Mouse (Mus musculus): ENCODE measurements around the gene Iqce.

Gene Iqce

DNA sequence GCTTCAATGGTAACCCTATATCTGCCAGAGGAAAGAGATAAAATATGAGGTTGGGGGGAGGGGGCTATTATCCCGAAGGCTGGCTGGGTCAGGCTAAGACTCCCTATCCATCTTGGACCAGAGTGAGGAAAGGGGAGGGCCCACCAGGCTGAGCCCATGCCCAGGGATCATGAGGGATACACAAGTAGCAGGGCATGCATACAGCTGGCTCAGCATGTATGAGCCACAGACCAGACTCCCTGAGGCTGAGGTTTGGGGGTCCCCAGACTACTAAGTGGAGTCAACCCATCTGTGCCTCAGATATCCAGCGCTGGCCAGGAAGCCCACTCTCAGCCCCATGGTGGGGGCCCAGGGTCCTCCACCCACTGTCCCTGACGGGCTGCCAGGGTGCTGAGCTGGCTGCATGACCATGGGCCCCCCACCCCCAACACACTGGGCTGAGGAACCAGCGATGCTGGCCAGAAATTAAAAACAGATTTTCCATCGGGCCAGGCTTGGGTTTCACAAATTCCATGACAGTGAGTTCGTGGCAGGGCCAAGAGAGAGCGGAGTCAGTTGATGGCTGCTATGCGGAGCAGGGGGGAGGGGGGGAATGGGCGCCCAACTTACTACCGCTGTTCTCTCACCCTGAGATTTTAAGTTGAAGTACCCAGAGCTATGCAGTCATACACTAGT, 60.8 kb downstream of the Iqce start:
- DNase-seq (ENCODE audit: low spot score in 2 of 2): no peak

DNA sequence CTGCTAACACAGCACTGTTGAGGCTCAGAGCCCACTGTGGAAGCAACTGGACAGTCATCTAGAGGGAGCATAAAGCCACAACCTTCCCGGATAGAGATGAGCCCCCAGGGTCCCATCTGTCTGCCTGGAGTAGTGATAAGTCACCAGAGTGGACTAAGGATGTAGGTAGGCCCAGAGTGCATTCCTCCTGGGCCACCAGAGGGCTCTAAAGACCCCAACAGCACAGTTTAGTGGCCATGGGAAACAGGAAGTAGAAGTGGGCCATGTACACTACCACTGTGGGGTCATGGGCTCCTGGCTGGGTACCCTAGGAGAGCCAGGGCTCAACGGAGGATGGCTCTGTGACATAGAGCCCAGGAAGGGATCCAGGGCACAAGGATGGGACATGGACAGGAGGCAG, 61.4 kb downstream of the Iqce start:
- DNase-seq (ENCODE audit: low spot score in 2 of 2): no peak

DNA sequence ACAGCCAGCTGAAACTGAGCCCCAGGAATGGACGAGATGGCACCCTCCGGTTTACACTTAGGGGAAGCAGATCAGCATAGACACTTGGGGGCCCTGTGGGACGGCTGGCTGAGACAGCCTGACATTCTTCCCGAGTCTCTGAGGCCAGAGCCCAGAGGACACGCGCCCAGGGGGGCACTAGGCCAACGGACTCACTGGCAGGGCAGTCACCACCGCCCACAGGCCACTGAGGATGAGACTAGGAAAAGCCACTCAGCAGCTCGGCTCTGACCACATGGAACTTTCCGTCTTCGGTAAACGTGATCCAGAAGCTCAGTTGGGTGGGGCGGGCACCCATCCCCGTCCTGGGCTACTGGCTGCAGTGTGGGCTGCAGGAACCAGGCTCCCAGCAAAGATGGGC, 62.3 kb downstream of the Iqce start:
- DNase-seq (ENCODE audit: low spot score in 2 of 2): no peak

DNA sequence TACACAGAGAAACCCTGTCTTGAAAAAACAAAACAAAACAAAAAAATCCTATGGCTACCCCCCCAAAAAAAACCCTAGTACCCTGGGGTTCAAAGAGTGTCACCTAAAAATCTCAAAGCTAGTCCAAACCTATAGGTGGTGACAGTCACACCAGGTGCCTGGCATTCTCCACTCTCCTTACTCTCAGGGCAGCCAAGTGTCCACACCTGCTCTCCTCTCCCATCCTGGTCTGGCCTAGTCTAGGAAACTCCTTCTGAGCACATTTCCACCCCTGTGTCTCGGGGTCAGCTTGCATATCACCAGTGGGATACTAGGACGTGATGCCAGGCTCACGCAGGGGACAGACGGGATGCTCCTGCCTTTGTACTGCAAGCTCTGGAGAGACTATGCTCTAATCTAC, 62.9 kb downstream of the Iqce start:
- DNase-seq (ENCODE audit: low spot score in 2 of 2): no peak

DNA sequence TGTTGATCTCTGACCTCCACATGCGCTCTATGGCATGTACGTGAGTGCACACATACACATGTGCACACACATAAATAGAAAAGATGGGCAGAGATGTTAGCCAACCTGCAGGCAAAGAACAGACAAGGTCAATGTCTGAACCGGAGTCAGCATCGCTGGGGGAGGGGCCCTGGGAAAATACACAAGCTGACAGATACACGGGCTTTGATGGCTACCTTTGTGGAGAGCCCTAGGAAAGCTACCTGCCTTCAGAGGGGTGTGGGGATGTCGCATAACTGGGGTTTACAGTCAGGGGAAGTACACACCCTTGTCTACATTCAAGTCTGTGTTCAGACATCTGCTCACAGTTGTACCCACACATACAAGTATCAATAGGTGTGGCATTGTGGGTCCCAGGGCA, 63.7 kb downstream of the Iqce start:
- no peak for DNase-seq (ENCODE audit: low spot score in 2 of 2)

DNA sequence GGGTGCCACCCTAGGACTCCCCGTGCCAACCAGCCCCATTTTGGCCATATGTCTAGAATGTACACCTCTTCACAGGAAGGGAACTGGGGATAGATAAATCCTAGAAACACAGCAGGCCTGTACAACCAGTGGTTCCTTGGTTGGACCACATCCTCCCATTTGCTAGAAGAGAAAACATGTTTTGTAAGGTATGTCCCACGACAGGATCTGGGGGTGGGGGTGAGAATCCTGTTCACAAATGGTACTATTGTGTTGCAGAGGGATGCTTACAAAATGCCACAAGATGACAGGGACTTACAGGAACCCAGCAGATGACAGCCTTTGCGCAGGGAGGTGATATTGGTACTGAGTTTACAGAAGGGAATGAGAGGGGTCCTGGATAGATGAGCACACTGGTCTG, 64.2 kb downstream of the Iqce start:
- DNase-seq (ENCODE audit: low spot score in 2 of 2): no peak

DNA sequence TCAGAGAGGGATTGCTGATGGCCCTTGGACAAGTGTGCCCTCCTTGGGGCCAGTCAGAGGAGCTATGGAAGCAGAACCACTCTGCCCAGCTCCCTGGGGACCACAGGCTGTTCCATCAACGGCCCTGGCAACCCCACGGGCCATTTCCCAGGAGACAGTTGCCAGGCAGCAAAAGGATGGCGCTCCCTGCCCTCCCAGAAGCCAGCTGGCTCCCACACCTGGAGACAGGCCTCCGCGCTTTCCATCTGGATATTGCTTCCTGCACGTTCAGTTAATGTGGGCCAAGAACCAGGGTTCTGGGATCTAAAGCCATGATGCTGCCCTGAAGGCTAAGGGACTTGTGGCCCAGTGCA, 65.1 kb downstream of the Iqce start:
- no peak for DNase-seq (ENCODE audit: low spot score in 2 of 2)

DNA sequence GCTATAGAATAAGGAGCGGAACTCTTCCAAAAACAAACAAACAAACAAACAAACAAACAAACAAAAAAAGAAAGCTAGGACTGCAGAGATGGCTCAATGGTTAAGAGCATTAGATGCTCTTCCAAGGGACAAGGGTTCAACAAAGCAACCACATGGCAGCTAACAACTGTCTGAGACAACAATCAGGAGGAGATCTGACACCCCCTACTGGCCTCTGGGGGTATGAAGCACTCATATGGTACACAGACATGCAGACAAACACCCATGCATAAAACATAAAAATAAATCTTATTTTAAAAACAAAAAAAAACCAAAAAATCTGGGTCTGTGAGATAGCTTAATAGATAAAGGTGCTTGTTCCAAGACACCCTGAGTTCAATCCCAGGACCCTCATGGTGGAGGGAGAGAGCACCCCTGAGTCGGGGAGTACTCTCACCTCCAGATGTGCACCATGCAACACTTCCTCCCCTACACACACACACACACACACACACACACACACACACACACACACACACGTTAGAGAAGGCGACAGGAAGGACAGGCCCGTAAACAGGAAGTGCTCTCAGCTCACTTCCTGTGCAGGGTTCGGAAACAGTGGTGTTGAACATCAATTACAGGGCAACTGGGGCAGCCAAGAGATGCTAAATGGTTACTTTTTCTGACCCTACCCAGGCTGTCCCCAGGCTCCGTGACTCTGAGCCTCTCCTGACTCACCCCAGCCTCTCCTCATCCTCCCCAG, 65.7 kb downstream of the Iqce start:
- DNase-seq (ENCODE audit: low spot score in 2 of 2): no peak

DNA sequence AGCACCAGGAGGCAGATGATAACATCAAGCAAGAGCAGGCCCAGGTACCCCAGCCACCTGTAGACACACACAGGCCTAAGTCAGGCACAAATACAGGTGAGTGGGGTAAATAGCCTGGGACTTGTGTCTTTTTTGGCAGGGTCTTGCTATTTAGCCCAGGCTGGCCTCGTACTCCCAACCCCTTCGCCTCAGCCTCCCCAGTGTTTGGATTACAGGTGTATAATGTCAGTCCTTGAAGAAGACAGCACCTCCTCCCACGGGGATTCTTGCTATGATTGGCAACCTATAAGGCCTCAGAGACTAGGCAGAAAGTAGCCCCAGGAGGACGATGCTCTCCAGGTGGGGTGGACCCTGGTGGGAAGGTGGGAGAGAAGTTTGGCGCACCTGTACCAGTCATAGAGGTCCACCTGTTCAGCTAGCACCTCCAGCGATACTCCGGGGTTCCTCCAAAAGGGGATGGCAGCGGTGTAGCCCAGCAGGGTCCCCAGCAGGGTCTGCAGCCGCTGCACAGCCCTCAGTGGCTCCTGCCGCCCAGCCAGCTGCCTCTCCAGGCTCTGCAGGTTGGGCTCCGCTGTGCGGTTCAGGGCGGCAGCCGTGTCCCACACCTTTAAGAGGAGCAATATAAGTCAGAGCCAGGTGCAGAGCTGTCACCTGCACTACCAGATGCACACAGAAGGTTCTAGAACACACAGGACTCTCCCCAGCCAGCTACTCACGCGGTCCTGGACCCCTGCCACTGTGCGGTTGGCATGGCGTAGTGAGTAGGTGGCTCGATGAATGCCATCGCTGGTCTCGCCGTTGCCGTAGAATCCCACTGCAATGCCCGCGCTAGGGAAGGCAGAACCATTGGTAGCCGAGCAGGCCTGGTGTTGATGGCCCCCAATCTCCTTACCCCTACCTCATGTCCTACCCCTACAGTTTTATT, 67.1 kb downstream of the Iqce start:
- DNase-seq (ENCODE audit: low spot score in 2 of 2): no peak

DNA sequence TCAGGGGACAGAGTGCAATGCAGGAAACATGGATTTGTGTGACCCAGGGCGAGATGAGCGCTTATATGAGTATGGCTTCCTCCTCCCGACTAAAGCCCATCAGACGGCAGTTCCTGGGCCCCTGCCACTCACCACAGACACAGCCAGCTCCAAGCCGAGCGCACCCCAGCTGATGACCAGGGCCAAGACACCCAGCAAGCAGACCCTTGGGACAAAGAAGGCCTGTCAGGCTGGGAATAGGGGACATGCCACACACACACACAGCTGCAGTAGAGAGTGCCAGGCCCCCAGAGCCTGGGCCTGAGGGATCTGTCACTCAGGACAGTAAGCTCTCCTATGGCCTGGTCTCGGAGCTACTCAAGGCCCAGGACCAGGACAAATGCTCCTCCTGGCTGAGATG, 68.7 kb downstream of the Iqce start:
- no peak for DNase-seq (ENCODE audit: low spot score in 2 of 2)

DNA sequence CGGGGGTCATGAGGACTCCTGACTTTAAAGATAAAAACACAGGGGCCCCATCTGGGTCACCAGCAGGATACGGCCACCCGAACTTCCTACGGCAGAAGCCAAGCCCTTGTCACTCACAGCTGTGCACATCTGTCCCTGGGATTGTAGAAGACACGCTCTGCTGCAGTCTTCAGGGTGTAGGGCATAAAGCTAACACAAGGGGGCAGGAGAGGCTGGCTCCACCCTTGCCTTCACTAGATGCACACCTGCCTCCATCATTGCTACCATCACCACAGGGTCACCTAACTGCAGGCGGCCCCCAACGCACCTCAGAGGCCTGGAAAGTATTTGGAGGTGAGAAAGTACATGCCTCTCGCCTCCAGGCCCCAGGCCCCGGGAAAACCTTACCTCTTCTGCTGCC, 73.2 kb downstream of the Iqce start:
- no peak for DNase-seq (ENCODE audit: low spot score in 2 of 2)

DNA sequence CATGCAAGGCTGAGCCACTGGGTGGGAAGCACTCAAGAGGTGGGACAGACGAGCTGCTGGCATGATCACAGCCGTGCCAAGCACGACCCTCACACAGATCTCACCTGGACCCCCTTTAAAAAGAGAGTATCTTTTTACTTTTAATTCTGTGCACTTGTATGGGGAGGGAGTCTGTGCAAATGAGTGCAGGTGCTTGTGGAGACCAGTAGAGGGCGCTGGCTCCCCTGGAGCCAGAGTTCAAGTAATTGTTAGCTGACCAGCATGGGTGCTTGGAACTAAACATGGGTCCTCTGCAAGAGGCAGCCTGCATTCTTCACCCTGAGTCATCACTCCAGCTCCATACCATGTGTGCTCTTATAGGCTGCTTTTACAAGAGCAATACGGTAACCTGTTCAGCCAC, 74.6 kb downstream of the Iqce start:
- DNase-seq (ENCODE audit: low spot score in 2 of 2): no peak

DNA sequence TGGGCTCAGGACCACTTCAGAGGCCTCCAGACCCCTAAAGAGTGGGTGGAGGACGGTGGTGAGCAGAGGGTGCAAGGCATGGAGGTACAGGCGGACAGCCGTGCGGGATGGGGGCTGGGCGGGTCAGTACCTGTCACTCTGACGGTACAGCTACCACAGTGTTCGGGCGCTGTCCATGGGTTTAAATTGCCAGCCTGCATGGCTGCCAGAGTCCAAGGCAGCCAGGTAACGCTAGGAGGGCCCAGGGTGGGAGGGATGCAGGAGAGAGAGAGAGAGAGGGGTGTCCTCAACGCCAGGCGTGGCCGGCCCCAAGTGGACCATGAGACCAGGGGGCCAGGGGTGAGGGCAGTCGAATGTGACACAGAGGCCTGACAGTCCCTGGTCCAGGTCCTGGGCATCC, 77.2 kb downstream of the Iqce start:
- DNase-seq (ENCODE audit: low spot score in 2 of 2): no peak

DNA sequence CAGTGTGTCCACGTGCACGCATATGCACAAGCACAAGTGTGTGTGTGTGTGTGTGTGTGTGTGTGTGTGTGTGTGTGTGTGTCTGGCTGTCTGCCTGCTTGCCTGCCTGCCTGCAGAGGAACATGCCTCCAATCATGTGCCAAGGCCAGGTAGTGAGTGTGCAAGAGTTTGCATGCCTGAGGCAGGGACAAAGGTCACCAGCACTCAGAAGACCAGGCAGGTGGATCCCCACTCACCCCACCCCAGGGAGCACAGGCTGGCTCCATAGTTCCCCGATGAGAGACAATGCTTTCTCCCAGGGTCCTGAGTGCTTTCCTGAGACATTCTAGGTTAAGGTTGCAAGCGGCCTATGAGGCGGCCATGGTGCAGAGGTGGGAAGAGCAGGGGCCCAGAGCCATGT, 77.9 kb downstream of the Iqce start:
- no peak for DNase-seq (ENCODE audit: low spot score in 2 of 2)

DNA sequence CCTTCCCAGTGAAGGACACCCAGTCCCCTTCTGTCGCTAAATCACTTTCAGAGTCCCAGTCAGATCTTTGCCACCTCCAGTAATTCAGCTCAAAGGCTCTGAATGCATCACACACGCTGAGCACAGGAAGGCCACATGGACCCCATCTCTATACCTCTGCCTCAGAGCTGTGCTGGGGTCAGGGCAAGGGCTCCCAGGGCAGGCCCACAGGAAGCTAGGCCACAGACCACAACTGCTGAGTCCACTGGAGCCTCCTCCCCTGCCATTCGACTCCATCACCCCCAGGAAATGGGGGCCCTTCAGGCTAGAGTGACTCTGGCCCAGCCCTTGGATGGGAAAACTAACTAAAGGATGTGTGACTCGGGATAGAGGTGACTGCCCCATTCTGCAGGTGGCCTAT, 78.4 kb downstream of the Iqce start:
- no peak for DNase-seq (ENCODE audit: low spot score in 2 of 2)

DNA sequence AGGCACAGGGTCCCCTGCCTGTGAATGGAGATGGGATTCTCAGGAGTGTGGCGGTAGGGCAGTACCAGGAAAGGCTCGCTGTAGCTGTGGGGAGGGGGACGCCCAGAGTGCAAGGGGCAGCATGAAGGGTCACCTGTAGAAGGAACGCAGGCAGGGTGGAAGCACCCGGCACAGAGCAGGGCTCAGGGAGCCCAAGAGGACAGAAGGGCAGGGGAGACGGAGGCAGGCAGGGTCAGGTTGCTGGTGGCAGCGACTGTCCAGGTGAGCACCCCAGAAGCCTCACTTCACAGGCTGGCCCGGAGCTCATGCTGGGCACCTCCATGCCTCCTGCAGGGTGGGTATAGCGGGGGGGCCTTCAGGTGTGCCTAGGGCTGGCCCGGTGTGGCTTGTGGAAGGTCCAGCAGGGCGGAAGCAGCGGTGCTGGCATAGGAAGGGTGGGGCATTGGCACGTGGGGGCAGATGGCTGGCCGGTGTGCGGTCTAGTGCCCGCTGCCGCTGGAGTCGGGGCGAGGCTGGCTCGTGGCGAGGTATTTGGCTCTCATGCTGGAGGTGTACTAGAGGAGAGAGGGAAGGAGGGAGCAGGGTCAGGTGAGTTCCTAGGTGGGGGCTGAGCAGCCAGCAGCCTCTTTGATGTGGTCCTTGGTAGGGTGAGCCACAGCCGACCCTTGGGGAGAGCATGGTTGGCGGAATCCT, 79.1 kb downstream of the Iqce start:
- DNase-seq (ENCODE audit: low spot score in 2 of 2): no peak

DNA sequence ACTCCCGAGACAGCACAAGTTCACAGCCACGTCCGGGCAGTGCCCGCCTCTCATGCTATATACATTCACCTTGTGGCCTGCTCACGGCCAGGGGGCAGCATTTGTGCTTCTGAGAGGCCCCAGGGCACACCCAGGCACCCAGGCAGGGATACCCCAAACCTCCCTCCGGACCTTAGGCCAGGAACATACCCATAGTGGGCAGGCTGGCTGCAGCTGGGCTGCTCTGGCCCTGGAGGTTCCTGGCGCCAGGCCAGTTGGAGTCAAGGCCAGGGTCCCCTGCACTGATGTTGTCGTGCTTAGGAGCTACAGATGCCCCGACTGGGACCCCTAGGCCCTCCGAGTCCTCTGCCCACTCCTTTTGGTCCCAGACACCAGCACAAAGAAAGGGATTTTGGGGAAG, 80.7 kb downstream of the Iqce start:
- no peak for DNase-seq (ENCODE audit: low spot score in 2 of 2)

DNA sequence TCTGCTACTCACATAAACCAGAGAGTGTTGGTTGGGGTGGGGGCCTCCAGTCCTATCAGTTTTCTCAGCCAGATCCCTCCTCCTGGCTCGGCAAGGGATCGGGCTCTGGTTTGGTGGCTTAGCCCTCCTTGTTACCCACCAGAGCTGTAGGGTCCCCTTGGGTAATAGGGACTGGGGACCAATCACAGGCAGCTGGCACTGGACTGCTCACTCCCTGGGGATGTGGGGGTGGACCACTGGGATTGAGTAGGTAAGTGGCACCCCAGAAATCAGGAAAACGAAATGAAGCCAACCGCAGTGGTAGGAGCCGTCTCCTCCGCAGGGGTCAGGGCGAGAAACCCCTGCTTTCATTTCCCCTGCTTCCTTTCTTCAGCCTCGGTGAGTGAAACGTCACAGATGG, 81.1 kb downstream of the Iqce start:
- DNase-seq (ENCODE audit: low spot score in 2 of 2): no peak

DNA sequence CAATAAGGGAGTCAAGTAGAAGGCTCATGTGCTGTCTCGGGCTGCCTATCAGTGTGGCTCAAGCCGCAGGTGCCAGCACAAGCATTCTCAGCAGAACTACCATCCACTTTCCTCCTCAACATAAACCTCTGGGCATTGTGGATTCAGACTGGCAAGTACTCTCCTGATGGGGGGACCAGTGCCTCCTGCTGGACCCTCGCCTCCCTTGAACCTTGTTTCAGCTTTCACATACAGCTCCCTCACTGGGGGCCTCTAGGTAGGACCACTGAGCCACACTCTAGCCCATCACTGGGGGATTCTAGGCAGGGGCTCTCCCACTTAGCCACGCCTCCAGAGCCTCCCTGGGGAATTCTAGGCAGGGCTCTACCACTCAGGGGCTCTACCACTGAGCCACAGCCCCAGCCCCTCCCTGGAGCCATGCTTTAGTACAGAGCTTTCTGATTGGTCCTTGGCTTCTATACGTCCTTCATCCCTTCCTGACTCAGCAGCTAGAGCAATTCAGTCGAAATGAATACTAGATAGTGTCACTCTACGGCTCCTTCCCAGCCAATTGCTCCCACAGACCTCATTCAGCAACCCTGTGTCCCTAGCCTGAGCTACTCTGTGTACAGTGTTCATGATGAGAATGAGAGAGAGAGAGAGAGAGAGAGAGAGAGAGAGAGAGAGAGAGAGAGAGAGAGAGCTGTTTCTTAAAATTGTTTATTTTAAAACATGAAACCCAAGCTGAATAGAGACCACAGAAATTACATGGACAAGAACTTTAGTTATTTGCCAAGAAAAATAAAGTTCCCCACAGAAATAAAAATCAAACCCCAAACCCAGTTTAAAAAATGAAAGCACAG, 82.1 kb downstream of the Iqce start:
- DNase-seq (ENCODE audit: low spot score in 2 of 2): no peak

DNA sequence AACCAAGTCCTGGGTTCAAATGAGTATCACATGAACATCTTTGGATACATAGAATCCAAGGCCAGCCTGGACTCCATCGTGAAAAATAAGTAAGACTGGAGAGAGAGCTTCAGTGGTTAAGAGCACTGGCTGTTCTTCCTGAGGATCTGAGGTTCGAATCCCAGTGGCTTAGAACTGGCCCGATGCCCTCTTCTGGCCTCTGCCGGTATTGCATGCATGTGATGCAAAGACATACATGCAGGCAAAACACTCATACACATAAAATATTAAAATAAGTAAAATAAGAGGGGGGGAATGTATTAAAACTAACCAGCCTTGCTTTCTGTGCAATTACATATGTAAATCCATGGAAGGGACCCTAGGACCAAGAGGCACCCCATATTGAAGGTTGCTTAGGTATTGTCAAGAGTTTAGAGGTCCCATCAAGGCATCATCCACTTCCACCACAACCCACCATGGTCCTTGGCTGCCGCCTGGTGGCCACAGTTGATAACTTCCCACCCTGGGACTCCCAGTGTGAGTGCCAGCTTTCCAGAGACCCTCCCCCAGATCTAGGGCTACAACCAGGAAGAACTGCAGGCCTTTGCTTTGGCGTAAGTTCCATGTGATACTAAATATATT, 82.9 kb downstream of the Iqce start:
- peak; percentile 69 to 74 for DNase-seq (ENCODE audit: low spot score in 2 of 2)

DNA sequence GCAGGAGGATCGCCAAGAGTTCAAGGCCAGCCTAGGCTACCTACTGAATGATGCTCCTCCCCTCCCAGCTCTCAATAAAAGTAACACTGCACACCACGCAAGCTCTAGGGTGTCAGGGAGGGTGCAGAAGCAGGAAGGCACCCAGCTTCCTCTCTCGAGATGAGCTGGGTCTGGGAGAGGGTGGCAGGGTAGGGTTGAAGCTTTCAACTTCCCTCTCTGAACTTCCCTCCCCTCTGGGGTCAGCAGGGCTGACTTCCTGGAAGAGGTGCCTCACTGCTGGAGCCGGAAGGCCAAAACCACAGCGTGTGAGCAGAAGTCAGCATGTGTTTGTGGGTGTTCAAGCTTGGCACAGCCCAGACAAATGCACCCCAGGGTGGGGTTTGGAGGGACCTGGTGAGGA, 84.5 kb downstream of the Iqce start:
- no peak for DNase-seq (ENCODE audit: low spot score in 2 of 2)

Data from urinary bladder, postnatal 36 days (tissue).